Mouse (Mus musculus) thymus, postnatal 36 days (tissue): ENCODE measurements around the gene Ctxn2.
"Not testable (repeated sequence)": the region's sequence is repeated elsewhere in the genome, so short reads cannot be mapped to it uniquely, and the experiment has no call there.

ENCODE experiments used
- DNase-seq, 2 experiments: peaks; one replicate each; pipeline ENCODE4 v3.0.0; 2022; ENCODE audit warnings: mixed read lengths in 2 of 2

The Ctxn2 gene

GRCm38 (mm10) chr2:125135903-125136811 is at the start of gene Ctxn2:
Gene Ctxn2, plus strand, starts transcription at chr2:125136692.
- peak; percentile 81 for DNase-seq

GRCm38 (mm10) chr2:125088757-125089156 is 47.7 kb upstream of the Ctxn2 start:
- no peak for DNase-seq

GRCm38 (mm10) chr2:125092123-125092522 is 44.4 kb upstream of the Ctxn2 start:
- DNase-seq, result not testable (repeated sequence)

- peak in 1 of 2 experiments; percentile 5 for DNase-seq
Measured at GRCm38 (mm10) chr2:125104491-125104890, 32.0 kb upstream of the Ctxn2 start.

- not testable (repeated sequence) for DNase-seq
Measured at GRCm38 (mm10) chr2:125106536-125106935, 30.0 kb upstream of the Ctxn2 start.

- no peak for DNase-seq
Measured at GRCm38 (mm10) chr2:125119381-125120110, 16.9 kb upstream of the Ctxn2 start.

- no peak for DNase-seq
Measured at GRCm38 (mm10) chr2:125122288-125122623, 14.2 kb upstream of the Ctxn2 start.

GRCm38 (mm10) chr2:125122624-125123476 is 13.6 kb upstream of the Ctxn2 start:
- peak in 1 of 2 experiments; percentile 61 for DNase-seq

GRCm38 (mm10) chr2:125123477-125123852 is 13.0 kb upstream of the Ctxn2 start, which contains the start of gene Myef2:
Gene Myef2, minus strand, starts transcription at chr2:125123661.
- peak; percentile 87 for DNase-seq

- no peak for DNase-seq
Measured at GRCm38 (mm10) chr2:125125824-125126223, 10.7 kb upstream of the Ctxn2 start.

- no peak for DNase-seq
Measured at GRCm38 (mm10) chr2:125126792-125127191, 9.7 kb upstream of the Ctxn2 start.

- DNase-seq, result no peak
Measured at GRCm38 (mm10) chr2:125134113-125134512, 2.4 kb upstream of the Ctxn2 start.

- no peak for DNase-seq
Measured at GRCm38 (mm10) chr2:125136846-125137245, 354 bp downstream of the Ctxn2 start.

GRCm38 (mm10) chr2:125142336-125142735 is 5.8 kb downstream of the Ctxn2 start:
- DNase-seq, result no peak

- no peak for DNase-seq
Measured at GRCm38 (mm10) chr2:125152388-125152787, 15.9 kb downstream of the Ctxn2 start, which contains the start of gene Slc12a1. Gene Slc12a1, plus strand, starts transcription at chr2:125152505.

GRCm38 (mm10) chr2:125154294-125154693 is 17.8 kb downstream of the Ctxn2 start:
- no peak for DNase-seq

GRCm38 (mm10) chr2:125155504-125155903 is 19.0 kb downstream of the Ctxn2 start:
- DNase-seq, result no peak

GRCm38 (mm10) chr2:125162012-125162470 is 25.5 kb downstream of the Ctxn2 start:
- DNase-seq, result no peak

- DNase-seq, result no peak
Measured at GRCm38 (mm10) chr2:125178225-125178798, 41.8 kb downstream of the Ctxn2 start.

- no peak for DNase-seq
Measured at GRCm38 (mm10) chr2:125187904-125188303, 51.4 kb downstream of the Ctxn2 start.

- peak; percentile 42 to 45 for DNase-seq
Measured at GRCm38 (mm10) chr2:125189197-125189596, 52.7 kb downstream of the Ctxn2 start.

- DNase-seq, result no peak
Measured at GRCm38 (mm10) chr2:125192905-125193304, 56.4 kb downstream of the Ctxn2 start.
